Mouse (Mus musculus) heart, postnatal 14 days (tissue): Measurements from ENCODE around the gene Psmb7. TPM values are rescaled to one million over a fixed set of nuclear protein-coding genes. Genes with fewer than 3 reads are reported as not detected.
A peak's percentile ranks its signal among the peaks of the same experiment; 100 is the strongest.

Experiments
- DNase-seq, 2 experiments: peaks; one replicate each; pipeline ENCODE4 v3.0.0; 2021 to 2022
- intact Hi-C: fragments of 180-260 bp; cut with DNase I; formaldehyde crosslinking; loops from one replicate; pipeline ENCODE4 v1.15.1; 2025
- total RNA-seq, 2 experiments: library from RNA; stranded (reverse); gene quantifications; 2 replicates each; pipeline ENCODE4 v1.2.3; 2021

Gene Psmb7
- total RNA-seq, 2 experiments from 2014 or later = 242 to 254 TPM

DNA sequence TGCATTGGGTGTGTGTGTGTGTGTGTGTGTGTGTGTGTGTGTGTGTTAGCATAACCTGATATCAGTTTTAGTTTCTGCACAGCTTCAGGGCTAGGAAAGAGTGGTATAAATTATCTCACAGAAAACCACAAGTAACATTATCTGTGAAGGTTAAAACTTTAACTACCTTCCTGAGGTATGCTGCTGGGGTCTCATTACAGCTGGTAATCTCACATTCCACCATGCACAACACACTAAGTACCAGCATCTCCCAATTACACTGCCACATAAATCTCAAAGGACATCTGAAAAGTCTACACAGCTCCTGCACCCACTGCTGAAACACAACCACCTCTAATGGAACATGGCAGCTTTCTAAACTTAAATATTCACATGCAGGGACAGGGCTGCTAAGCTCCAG, 43.0 kb downstream of the Psmb7 start:
- DNase-seq = no peak
- intact Hi-C loops = no loop called here

DNA sequence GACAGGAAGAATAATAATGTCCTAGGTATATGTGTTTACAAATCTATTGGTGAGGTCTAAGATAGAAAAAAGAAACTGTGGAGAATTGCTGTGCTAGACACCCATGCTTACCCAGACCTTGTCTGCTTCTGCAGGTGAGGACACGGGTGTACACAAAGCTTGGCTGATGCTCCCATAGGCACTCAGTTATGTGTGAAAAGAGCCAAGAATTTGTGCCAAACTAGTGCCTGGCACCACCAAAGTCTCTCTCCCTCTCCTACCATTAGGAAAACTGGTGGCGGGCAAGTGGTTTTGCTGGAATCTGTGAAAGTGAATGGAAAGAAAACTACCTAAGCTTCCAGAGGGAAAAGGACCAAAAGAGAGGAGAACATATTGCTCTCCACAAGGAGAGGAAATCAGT, 45.5 kb downstream of the Psmb7 start:
- intact Hi-C loops = loop anchor here (10.0 kb wide), 1 partner anchor 784 kb away; no protein-coding TSS in a partner anchor
- DNase-seq = no peak

DNA sequence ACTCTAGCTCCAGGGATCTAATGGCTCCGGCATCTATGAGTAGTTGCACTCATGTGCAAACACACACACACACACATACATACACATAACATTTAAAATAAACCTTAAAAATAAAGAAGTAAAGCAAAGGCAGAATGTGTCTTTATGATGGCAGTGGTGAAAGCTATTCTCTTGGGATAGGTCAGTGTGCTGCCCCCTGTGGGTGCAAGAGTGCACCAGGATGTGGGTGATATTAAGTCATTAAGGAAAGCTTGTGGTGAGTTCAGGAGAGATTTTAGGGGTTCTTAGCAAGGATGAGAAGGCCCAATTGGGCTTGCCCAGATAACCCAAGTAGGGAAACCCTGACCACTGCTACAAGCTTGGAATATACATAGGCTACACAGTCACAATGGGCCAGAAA, 46.0 kb downstream of the Psmb7 start:
- intact Hi-C loops = loop anchor here (10.0 kb wide), 1 partner anchor 783 kb away; no protein-coding TSS in a partner anchor
- no peak for DNase-seq

DNA sequence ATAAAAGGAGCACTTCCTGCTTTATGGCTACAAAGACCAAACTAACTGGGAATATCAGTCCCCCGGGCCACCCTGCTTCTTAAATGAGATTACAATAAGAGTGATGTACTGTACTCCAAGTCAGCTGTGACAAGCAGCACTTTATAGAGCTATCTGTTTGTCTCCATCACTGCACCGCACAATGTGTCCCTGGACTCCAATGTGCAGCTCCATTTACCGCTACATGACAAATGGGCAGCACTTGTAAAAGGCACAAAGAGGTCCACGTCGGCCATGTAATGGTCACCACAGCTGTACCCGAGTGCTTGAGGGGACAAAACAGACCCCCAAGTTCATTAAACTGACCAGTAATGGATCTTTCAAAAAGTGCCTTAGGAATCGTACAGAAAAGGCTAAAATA, 49.0 kb downstream of the Psmb7 start:
- DNase-seq = no peak
- intact Hi-C loops = loop anchor here (10.0 kb wide), 1 partner anchor 780 kb away; no protein-coding TSS in a partner anchor

DNA sequence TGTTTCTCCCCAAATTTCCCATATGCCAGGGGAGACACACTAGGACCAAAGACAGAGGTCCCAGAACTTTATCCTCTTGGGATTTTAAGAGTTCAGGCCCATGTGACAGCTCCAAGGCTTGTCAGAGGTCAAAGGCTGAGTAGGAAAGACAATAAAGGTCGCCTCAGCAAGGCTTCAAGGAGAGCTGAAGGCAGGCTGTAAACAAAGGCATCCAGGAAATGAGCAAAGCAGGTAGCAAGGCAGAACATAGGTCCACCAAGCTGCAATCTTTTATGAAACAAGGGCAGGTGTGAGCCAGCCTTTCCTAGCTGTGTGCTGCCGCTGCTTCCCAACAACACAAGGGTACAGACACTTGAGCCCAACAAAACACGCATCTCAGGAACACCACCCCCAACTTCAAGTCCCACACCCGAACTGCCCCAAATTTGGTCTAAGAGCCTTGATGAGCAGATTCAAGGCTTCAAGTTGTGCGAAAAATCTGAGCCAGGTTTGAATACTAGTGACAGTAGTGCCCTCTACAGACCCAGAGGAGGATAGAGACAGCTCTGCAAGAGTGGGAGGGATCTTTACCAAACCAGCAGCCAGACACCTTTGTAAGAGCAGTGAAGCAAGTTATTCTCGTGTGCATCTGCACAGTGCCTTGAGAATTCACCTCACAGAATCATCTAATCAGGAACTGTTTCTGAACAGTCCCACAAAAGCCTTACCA, 52.0 kb downstream of the Psmb7 start:
- intact Hi-C loops = loop anchor here (2.0 to 10.0 kb wide), 2 partner anchors 161 to 777 kb away; no protein-coding TSS in a partner anchor
- peak in 1 of 2 experiments; percentile 28 for DNase-seq

DNA sequence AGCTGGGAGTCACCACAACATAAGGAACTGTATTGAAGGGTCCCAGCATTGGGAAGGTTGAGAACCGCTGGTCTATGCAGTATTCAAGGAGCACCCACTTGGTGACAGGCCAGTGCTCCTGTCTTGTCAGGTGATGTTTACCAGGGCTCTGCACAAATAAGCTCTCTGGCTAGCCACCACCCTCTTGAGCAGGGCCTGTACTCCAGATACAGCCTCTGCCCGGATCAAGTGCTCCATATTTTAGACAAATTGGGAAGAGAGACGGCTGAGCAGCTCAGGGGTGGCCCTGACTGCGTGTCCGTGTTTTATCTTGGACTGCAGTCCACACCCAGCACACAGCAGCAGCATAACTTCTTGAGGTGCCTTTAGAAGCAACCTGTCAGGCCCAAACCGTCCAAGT, 57.2 kb downstream of the Psmb7 start:
- no peak for DNase-seq
- intact Hi-C loops = loop anchor here (5.0 kb wide), 1 partner anchor 74 kb away; the partner anchor contains the start of gene Nek6

DNA sequence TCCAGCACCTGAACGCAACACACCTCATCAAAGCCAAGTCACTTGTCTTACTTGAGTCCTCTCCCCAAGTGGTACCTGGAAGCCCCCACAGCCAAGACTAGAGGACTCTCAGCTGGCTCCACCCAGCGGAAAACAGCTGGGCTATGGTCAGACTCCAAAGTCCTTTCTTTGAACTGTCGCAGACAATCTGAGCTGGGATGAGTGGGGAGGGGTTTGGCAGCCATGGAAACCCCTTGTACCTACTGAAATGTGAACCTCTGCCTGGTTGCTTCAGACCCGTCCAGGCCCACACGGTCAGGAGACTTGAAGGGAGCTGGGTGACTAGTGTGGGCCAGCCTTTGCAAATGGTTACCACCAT, 58.5 kb downstream of the Psmb7 start:
- DNase-seq = no peak
- intact Hi-C loops = loop anchor here (5.0 kb wide), 1 partner anchor 73 kb away; the partner anchor contains the start of gene Nek6

DNA sequence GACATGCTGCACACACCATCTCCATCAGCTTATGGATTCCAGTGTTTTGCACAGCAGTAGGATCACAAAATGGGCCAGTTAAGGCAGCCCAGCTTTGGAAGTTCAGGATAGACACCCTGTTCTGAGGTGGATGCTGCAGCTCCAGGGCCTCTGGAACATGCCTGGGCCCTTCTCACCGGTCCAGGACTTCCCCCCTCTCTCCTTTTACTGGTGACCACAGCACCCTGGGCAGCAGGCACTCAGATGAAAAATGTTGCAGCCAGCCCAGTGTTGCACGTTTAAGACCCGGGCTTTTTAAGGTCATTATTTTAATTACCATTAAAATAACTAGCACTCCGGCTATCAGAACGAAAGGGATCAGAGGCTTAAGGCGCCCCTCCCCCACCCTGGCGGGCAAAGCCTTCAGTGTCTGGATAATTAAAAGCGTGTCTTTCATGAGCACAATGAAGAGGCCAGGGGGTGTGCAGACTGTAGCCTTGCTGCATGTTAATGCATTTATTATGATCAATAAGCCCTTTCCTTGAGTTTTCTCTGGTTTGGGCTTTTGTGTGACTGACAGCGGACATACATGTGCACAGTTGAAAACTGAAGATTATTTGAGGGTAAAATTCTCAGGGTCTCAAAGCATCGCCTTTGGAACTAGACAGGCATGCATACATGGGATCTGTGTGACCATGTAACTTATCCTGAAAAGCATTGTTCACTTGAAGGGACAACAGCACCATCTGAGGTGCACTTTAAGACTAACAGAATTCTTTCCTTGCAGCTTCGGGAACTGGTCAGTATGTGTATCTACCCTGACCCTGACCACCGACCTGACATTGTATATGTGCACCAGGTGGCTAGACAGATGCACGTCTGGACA, 59.1 kb downstream of the Psmb7 start:
- intact Hi-C loops = loop anchor here (5.0 kb wide), 1 partner anchor 72 kb away; the partner anchor contains the start of gene Nek6
- DNase-seq = no peak

DNA sequence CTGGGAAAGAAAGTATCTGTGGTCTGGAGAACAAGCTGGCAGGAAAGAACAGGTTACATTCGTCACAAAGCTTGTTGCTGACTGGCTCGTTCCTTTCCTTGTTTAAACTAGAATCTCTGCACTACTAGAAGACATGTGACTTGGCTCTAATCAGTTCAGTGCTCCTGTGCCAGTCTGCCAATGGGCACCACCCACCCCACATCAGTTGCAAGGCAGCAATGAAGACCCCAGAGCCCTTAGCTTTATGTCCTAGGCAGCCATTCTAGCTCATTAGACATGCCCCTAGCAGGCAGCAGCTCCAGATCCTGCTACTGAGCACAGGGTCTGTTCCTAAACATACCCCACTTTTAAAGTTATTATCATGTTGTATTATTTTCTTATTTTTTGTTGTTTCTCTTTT, 59.9 kb downstream of the Psmb7 start:
- DNase-seq = no peak
- intact Hi-C loops = no loop called here

DNA sequence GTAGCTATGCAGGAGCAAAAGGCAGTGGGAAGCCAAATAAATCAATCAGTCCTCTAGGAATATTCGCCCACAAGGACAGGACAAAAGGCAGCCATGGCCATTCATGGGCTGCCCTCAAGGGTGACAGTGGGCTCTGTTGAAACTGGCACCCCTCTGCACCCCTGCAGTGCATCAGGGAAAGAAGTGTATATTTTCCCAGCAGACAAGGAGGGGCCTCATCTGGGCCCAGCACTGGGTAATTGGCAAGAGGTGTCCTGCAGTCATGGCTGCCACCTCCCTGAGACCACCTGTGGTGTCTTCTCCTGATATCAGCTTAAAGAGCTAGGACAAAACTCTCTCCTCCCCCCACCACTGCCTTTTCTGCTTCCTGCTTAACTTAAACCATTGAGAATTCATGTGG, 64.4 kb downstream of the Psmb7 start:
- intact Hi-C loops = no loop called here
- no peak for DNase-seq

DNA sequence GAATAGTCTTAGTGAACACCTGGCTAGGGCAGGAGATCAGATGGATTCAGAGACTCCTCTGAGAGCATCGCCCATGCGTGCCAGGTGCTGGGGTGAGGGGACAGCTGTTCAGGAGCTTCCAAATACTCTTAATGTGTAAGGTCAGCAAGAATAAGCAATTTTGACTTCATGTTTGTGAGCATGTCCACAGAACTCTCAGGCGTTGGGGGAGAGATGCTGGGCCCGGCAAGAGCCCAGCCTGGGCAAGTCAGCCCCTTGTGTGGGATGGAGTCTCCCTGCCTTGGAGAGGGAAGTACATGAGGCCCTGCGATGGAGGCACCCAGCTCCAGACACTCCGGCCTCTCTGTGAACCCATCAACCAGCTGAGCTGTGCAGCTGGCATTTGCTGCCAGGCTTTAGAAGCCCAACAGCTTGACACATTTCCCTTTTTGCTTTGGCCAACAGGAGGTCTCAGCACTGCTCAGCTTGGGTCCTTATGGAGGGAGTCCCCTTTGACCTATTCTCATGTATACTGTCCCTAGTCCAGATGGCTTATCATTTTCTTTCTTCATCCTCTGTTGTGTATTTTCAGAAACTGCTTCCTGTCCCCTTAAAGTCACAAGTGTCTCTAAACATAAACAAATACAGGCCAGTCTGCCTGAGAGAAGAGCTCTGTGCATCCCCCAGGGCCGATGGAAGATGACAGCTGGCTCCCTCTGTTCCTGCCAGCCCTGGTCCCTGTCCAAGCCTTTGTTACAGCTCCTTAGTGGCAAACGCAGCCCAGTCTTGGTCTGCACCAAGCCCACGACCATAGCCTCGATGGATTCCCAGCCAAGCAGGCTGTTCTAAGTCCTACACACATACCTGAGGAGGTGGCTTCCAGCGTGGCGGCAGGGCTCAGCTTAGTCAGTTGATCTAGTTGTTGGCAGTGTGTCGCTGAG, 65.0 kb downstream of the Psmb7 start:
- no peak for DNase-seq
- intact Hi-C loops = no loop called here

DNA sequence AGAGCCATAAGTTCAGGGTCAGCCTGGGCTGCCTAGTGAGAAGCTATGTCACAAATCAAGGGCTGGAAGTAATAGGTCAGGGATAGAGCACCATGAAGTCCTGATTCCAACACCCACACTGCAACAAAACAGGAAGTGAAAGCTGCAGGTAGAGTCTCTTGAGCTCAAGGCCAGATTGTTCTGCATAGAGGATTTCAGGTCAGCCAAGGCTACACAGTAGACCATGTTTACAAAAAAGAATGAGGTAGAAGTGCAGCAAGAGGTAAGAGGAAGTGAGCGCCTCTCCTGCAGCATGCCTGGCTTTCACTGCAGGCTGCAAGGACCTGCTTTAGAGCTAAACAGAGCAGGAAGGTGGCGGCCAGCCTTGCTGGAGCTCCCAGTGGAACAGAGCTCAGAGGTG, 69.2 kb downstream of the Psmb7 start:
- intact Hi-C loops = no loop called here
- DNase-seq = no peak

DNA sequence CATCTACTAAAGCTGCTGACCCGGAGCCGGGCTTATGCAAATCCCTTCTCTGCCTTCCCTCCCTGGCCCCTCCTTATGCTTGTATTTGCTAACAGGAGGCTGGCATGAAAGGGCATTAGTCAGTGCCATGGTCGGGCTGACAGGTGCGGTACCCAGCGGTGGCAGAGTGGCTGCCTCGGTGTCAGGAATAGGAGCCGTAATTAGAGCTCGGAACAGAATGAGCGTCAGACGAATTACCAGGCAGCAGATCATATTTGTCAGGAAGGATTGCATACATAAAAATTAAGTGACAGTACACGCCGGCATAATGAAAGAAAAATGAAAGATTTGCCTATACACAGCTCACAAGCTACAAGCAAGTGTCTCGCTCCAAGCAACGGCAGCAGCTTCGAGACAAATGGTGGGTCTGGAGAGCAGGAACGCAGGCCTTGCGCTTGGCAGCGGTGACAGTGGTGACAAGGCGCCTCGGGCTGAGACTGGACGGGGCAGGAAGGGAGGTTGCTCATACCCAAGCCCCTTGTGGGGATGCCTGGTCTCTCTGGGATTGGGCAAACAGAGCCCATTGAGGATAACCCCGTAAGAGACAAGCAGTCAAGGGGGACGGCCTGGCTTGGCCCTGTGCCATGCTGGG, 71.8 kb downstream of the Psmb7 start:
- DNase-seq = no peak
- intact Hi-C loops = no loop called here

DNA sequence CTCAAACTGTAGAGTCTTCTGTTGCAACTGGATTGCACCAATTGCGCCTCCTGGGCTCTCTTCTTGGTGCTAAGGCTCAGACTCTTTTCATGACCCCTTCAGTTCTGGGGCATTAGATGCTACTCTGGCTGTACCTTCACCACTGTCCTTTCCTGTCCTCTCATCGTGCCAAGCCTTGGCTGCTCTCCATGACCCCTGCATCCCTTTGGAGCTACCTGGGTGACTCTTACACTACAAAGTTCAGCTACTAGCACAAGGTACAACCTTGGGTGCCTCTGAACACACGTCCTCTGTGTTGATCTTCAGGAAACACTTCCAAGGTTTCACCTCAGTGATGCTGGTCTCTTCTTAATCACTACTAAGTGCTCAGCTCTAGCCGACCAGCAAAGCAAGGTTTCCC, 81.3 kb downstream of the Psmb7 start:
- DNase-seq = no peak
- intact Hi-C loops = no loop called here

DNA sequence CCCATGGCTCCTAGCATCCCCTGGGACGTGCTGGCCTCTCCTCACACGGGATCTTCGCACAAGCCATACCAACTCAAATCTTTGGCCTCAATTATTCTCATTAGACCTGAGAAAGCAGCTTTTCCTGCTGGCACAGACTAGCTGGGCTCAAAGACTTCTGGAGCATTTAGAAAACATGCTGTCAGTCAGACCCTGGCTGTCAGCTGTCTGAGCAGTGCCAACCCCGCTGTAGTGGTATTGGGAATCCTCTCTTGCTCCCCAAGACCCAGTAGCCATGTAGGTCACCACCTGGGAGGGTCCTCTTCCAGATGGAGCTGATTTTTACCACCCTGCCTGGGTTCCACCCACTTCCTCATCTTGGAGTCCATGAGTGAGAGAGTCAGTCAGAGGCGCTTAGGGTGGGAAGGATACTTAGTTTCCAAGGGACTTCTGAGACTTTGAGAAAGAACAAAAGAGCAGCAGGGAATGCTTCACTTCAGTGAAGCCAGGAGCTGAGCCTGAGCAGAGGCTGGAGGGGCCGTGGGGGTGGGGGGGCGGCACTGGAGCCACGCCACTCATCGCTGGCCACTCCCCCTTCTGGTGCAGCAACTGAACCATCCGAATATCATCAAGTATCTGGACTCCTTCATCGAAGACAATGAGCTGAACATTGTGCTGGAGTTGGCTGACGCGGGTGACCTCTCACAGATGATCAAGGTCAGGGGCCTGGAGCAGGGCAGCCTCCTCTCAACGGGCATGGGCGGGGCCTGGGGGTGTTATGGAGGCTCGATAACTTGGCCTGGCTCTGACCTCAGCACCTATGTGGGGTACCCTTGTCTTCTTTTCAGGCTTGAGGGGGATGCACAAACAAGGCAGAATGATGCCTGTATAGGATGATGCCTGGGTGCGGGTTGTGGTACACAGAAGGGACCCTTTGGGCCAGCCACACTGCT, 83.3 kb downstream of the Psmb7 start:
- intact Hi-C loops = no loop called here

DNA sequence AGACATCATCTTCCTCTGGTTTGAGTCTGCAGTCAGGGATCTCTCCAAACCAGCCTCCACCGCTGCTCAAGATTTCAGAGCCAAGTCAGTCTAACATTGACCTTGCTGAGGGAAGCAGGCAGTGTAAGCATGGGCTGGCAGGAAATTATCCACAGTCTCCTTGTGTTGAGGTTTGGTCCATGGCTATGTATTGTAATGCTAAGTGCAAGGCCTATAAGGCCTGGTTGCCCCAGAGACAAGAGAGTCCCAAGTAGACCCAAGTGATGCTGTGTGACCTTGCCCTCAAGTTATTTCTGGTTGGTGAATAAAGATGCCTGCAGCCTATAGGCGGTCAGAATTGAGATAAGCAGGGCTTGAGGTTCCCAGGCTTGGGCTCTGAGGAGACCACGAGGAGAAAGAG, 87.2 kb downstream of the Psmb7 start:
- DNase-seq = no peak
- intact Hi-C loops = no loop called here

More for the DNA sequence above, 83.3 kb downstream of the Psmb7 start:
- DNase-seq = no peak

DNA sequence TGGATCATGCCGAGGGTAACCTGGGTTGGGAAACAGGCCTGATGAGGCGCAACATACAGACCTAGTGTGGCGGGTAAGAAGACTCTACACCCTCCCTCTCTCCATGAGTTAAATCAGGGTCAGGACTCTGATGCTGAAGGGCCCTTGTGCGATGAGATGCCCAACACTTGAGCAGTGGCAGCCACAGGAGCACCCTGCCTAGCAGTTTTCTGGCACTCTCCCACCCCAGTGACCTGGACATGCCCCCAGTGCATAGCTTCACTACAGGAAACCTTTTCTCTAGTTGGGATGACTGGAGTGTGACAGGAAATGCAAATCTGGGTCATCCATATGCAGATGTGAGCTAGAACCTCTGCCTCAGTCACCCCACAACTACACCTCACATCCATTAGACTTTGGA, 88.2 kb downstream of the Psmb7 start:
- intact Hi-C loops = no loop called here

DNA sequence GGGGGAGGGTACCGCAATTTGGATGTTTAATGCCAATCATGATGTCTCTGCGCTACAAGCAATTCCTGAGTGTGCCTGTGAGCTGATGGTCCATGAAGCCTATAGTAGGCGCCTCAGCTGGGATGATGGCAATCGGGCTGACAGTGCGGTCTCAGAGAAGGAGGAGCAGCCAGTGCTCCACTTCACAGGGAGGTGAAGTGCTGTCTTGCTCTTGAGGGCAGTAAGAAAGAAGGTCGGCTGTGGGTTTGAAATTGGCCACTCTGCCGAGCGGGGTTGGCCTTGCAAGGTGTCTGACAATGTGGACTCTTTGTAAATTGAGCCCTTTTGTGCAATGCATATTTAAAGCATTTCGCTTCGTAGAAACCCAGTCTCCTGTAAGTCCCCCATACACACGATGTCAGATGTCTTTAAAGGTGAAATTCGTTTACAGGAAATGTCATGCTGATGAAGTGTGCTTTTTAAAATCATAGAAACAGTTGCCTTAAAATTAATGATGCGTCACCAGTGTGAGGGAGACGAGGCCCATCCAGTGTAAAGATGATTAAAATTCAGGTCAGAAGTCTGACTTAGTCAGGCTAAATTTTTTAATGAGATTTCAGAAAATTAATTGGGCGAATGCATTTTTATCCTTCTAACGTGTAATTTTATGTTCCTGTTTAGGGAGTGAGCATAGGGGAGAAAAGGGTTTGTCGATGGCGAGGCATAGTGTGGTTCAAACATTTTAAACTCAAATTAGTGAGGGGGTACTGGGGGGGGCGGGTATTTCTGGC, 89.5 kb downstream of the Psmb7 start:
- no peak for DNase-seq
- intact Hi-C loops = no loop called here

More for the DNA sequence above, 88.2 kb downstream of the Psmb7 start:
- no peak for DNase-seq
